Mouse (Mus musculus) gastrocnemius, adult 18-20 months (tissue): ENCODE data around the gene Slc26a9. TPM values are rescaled to one million over a fixed set of nuclear protein-coding genes. Genes with fewer than 3 reads are reported as not detected.

Experiments
- DNase-seq: peaks from one replicate; pipeline ENCODE4 v3.0.0; 2021; ENCODE audit warnings: low spot score
- long read RNA-seq, 2 experiments: library from polyadenylated mRNA; stranded (forward); transcript quantifications; one replicate each; pipeline ENCODE4 v2.0.0; 2021
- total RNA-seq, 2 experiments: library from RNA; stranded (reverse); gene quantifications; 2 replicates each; pipeline ENCODE4 v1.2.3; 2021

Gene Slc26a9
- total RNA-seq, result not detected
- long read RNA-seq, experiment 1, result 0 reads
- long read RNA-seq, experiment 2, result 0 reads

- no peak for DNase-seq
Measured at GRCm38 (mm10) chr1:131743868-131744464, at the start of gene Slc26a9. TSS of gene Slc26a9 (plus strand) at chr1:131744022.

- no peak for DNase-seq
Measured at GRCm38 (mm10) chr1:131695308-131695707, 48.5 kb upstream of the Slc26a9 start.

- no peak for DNase-seq
Measured at GRCm38 (mm10) chr1:131696325-131696724, 47.5 kb upstream of the Slc26a9 start.

- DNase-seq, result no peak
Measured at GRCm38 (mm10) chr1:131698770-131699169, 45.1 kb upstream of the Slc26a9 start.

GRCm38 (mm10) chr1:131699642-131700041 is 44.2 kb upstream of the Slc26a9 start:
- DNase-seq, result no peak

- DNase-seq, result no peak
Measured at GRCm38 (mm10) chr1:131700447-131700846, 43.4 kb upstream of the Slc26a9 start.

GRCm38 (mm10) chr1:131701391-131701790 is 42.4 kb upstream of the Slc26a9 start:
- no peak for DNase-seq

GRCm38 (mm10) chr1:131702094-131702766 is 41.6 kb upstream of the Slc26a9 start:
- DNase-seq, result no peak

- no peak for DNase-seq
Measured at GRCm38 (mm10) chr1:131703482-131703881, 40.3 kb upstream of the Slc26a9 start.

GRCm38 (mm10) chr1:131708338-131708737 is 35.5 kb upstream of the Slc26a9 start:
- peak; percentile 61 for DNase-seq

- DNase-seq, result no peak
Measured at GRCm38 (mm10) chr1:131711518-131711917, 32.3 kb upstream of the Slc26a9 start.

GRCm38 (mm10) chr1:131712386-131712785 is 31.4 kb upstream of the Slc26a9 start:
- DNase-seq, result peak; percentile 84

GRCm38 (mm10) chr1:131714388-131715337 is 29.2 kb upstream of the Slc26a9 start:
- DNase-seq, result no peak

GRCm38 (mm10) chr1:131718952-131719694 is 24.7 kb upstream of the Slc26a9 start:
- DNase-seq, result no peak

GRCm38 (mm10) chr1:131721989-131722388 is 21.8 kb upstream of the Slc26a9 start:
- no peak for DNase-seq

GRCm38 (mm10) chr1:131723549-131723948 is 20.3 kb upstream of the Slc26a9 start:
- DNase-seq, result no peak

GRCm38 (mm10) chr1:131726586-131726985 is 17.2 kb upstream of the Slc26a9 start:
- peak; percentile 21 for DNase-seq

- no peak for DNase-seq
Measured at GRCm38 (mm10) chr1:131730639-131731437, 13.0 kb upstream of the Slc26a9 start.

- no peak for DNase-seq
Measured at GRCm38 (mm10) chr1:131733474-131734180, 10.2 kb upstream of the Slc26a9 start.
